In the genomic region with DNA sequence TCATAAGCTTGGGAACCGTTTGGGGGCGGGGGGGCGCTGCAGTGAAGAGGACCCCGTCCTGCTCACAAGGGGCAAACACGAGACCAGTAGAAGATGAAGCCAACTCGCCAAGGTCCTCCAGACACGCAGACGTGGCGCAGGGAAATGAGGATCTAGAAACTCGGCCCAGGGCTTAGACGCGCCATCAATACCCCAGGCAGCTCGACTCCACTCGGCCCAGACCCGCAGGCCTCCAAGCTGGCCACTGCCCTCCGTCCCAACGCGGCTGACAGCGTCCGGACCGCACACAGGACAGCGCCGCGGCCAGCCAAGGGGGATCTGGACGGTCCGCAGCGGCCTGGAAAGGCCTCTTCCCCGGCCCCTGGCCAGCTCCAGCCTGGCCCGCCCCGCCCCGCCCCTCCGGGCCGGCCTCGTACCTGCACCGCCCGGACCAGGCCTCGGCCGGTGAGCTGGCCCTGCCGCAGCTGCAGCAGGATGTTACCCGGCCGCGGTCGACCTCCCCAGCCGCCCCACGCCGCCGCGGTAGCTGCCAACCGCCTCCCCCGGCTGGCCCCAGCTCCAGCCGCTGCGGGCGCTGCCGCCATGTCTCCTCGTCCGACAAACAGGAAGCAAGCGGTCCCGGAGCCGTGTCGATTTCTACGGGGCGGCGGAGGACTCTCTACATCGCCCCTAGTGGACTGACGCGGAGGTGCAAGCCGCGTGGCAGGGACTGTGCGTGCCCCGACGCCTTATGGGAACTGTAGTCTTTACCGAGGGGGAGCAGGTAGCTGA, we compare ENCODE assay signal across 8 mouse cellular contexts. TPM values are rescaled to one million over a fixed set of nuclear protein-coding genes. Genes with fewer than 3 reads are reported as not detected.
DNase-seq lines count a peak whose midpoint lies in the region; ATAC-seq and TF ChIP-seq lines count a peak whose summit lies in the region.

Gene Trpc4ap, minus strand, starts transcription at position 662 of the 771 bp plus-strand sequence.

- under 1% methylated on average over 72 of the region's 72 CpGs for WGBS in heart, embryonic 11.5 days (ENCODE audit: insufficient replicate concordance)
- WGBS in kidney, embryonic 16.5 days: under 1% methylated on average over 63 of the region's 72 CpGs
- WGBS in liver, adult 2 months: under 1% methylated on average over 72 of the region's 72 CpGs

- H3K27me3 ChIP-seq in heart, embryonic 11.5 days (ENCODE audit: control insufficient read depth, insufficient read depth, low read length): no peaks in the 10 kb centered on the region
- no peaks in the 10 kb centered on the region for H3K27me3 ChIP-seq in kidney, embryonic 16.5 days (ENCODE audit: insufficient read depth, low read length)
- no peaks in the 10 kb centered on the region for H3K27me3 ChIP-seq in liver, adult 2 months (ENCODE audit: control insufficient read depth, insufficient read depth, low read length)
- no peaks in the 10 kb centered on the region for H3K27me3 ChIP-seq in myocyte (ENCODE audit: control insufficient read depth, insufficient read depth, insufficient read length)
- no peaks in the 10 kb centered on the region for H3K27me3 ChIP-seq in splenic B cell, adult 2 months (ENCODE audit: control insufficient read depth, insufficient read depth, low read length, poor library complexity, severe bottlenecking)

- peak; percentile 80 for TF ChIP-seq POLR2A in liver, adult 2 months (IDR thresholded peaks at IDR 0.05; ENCODE audit: extremely low read depth, insufficient read depth, low read length)
- peak; percentile 86 for TF ChIP-seq POLR2A in myocyte (IDR thresholded peaks at IDR 0.05; ENCODE audit: insufficient read length, low read depth)

- peak; percentile 96 for TF ChIP-seq CTCF in liver, adult 2 months (IDR thresholded peaks at IDR 0.05; ENCODE audit: low read depth, low read length)

- H3K4me2 ChIP-seq in heart, embryonic 11.5 days: peak within 1 kb of the TSS; percentile 79
- H3K4me2 ChIP-seq in kidney, embryonic 16.5 days (replicated peaks; ENCODE audit: low read depth, low read length): peak within 1 kb of the TSS; percentile 94
- peak within 1 kb of the TSS; percentile 88 for H3K4me2 ChIP-seq in myocyte (ENCODE audit: low read depth)

- peaks cover 26% of the 10 kb centered on the region; the same call in 1 of the 2 replicates for H3K79me2 ChIP-seq in liver, adult 2 months (ENCODE audit: control insufficient read depth, insufficient read depth, low read length)
- H3K79me2 ChIP-seq in myocyte (ENCODE audit: control insufficient read depth, insufficient read depth): peaks cover 49% of the 10 kb centered on the region

- peak within 1 kb of the TSS; percentile 97 for H3K4me3 ChIP-seq in heart, embryonic 11.5 days (ENCODE audit: low read depth, low read length)
- H3K4me3 ChIP-seq in kidney, embryonic 16.5 days (ENCODE audit: low read length): peak within 1 kb of the TSS; percentile 98
- peak within 1 kb of the TSS; percentile 95 for H3K4me3 ChIP-seq in liver, adult 2 months (ENCODE audit: insufficient read depth, low read depth, low read length)
- peak within 1 kb of the TSS; percentile 51 for H3K4me3 ChIP-seq in myocyte

- peak; percentile 96 for ATAC-seq in erythroblast, adult 5-6 weeks (replicated peaks; ENCODE audit: low FRiP score, poor library complexity, severe bottlenecking)
- peak; percentile 93 for ATAC-seq in heart, embryonic 11.5 days (replicated peaks; ENCODE audit: insufficient number of reproducible peaks, low FRiP score, low TSS enrichment)
- ATAC-seq in kidney, embryonic 16.5 days (ENCODE audit: low FRiP score, low TSS enrichment): peak; percentile 97

- DNase-seq in B cell, adult 2 months: peak; percentile 97 to 98
- DNase-seq in brain, adult 2 months (ENCODE audit: low read depth, low spot score): peak; percentile 97
- peak; percentile 79 for DNase-seq in liver, adult 2 months (ENCODE audit: extremely low read depth, low read depth, low spot score)
- DNase-seq in splenic B cell, adult 2 months (ENCODE audit: low read depth, low spot score): peak; percentile 97

- H3ac ChIP-seq in myocyte (ENCODE audit: control insufficient read depth, insufficient read length): peak within 1 kb of the TSS; percentile 89

- H3K4me1 ChIP-seq in heart, embryonic 11.5 days (ENCODE audit: control insufficient read depth, insufficient read depth, low read length): peaks cover 6% of the 10 kb centered on the region; the same call in 1 of the 2 replicates
- peaks cover 20% of the 10 kb centered on the region for H3K4me1 ChIP-seq in kidney, embryonic 16.5 days (ENCODE audit: insufficient read depth, low read length)
- H3K4me1 ChIP-seq in liver, adult 2 months (ENCODE audit: control insufficient read depth, insufficient read depth, low read length): peaks cover 20% of the 10 kb centered on the region

- H3K36me3 ChIP-seq in heart, embryonic 11.5 days (ENCODE audit: control insufficient read depth, insufficient read depth, low read length): no peaks in the 10 kb centered on the region
- H3K36me3 ChIP-seq in kidney, embryonic 16.5 days (ENCODE audit: insufficient read depth, low read length): no peaks in the 10 kb centered on the region
- no peaks in the 10 kb centered on the region for H3K36me3 ChIP-seq in liver, adult 2 months (ENCODE audit: control insufficient read depth, insufficient read depth, low read length)
- H3K36me3 ChIP-seq in myocyte (ENCODE audit: control insufficient read depth, insufficient read depth): no peaks in the 10 kb centered on the region
- H3K36me3 ChIP-seq in splenic B cell, adult 2 months (ENCODE audit: control insufficient read depth, insufficient read depth, low read length, poor library complexity, severe bottlenecking): 0 out of 2 replicates have a peak, but pooled peaks cover 3% of the 10 kb centered on the region

- H3K27ac ChIP-seq in heart, embryonic 11.5 days (ENCODE audit: low read depth, low read length): peak within 1 kb of the TSS; percentile 88
- H3K27ac ChIP-seq in kidney, embryonic 16.5 days (ENCODE audit: low read length): peak within 1 kb of the TSS; percentile 93
- peak within 1 kb of the TSS; percentile 88 for H3K27ac ChIP-seq in liver, adult 2 months (replicated peaks; ENCODE audit: insufficient read depth, low read depth, low read length)

- peak within 1 kb of the TSS; percentile 92 for H3K9ac ChIP-seq in heart, embryonic 11.5 days (ENCODE audit: low read depth, low read length)
- peak within 1 kb of the TSS; percentile 95 for H3K9ac ChIP-seq in kidney, embryonic 16.5 days (replicated peaks; ENCODE audit: low read length)
- H3K9ac ChIP-seq in liver, adult 2 months (ENCODE audit: low read depth, low read length): peak within 1 kb of the TSS; percentile 97

- no peaks in the 10 kb centered on the region for H3K9me3 ChIP-seq in heart, embryonic 11.5 days (replicated peaks; ENCODE audit: control insufficient read depth, low read length)
- no peaks in the 10 kb centered on the region for H3K9me3 ChIP-seq in kidney, embryonic 16.5 days (ENCODE audit: low read length)

TF ChIP-seq in myocyte, 11 proteins besides CTCF, POLR2A, EP300 and RAD21:
- TF ChIP-seq TCF12 (IDR thresholded peaks at IDR 0.05; ENCODE audit: insufficient read depth, poor library complexity, severe bottlenecking) (no peak), TCF3 (IDR thresholded peaks at IDR 0.05; ENCODE audit: insufficient read length, low read depth) (no peak), USF1 (IDR thresholded peaks at IDR 0.05; ENCODE audit: low read depth) (no peak), REST (IDR thresholded peaks at IDR 0.05; ENCODE audit: insufficient read depth, insufficient read length) (no peak), CEBPB (IDR thresholded peaks at IDR 0.05; ENCODE audit: insufficient read depth, poor library complexity, severe bottlenecking) (no peak), E2F4 (IDR thresholded peaks at IDR 0.05; ENCODE audit: insufficient read depth) (no peak), MYOG (IDR thresholded peaks at IDR 0.05; ENCODE audit: control insufficient read depth in 1 of 3, insufficient read depth in 1 of 3, insufficient read length in 2 of 3, low read depth in 2 of 3) (no peak), MAX (IDR thresholded peaks at IDR 0.05; ENCODE audit: low read depth) (peak; percentile 12), POLR2AphosphoS2 (IDR thresholded peaks at IDR 0.05; ENCODE audit: insufficient read length, low read depth) (peak; percentile 67), SRF (IDR thresholded peaks at IDR 0.05; ENCODE audit: control insufficient read depth, insufficient read length, low read depth) (no peak)

RNA-seq across cellular contexts. Expression of gene Trpc4ap, which starts in this region (rescaled TPM):
- 41.2 and 41.7 TPM in 2 replicates for total RNA-seq in erythroblast, adult 5-6 weeks (2015; ENCODE audit: low replicate concordance)
- total RNA-seq in erythroblast, adult 5-6 weeks (2017; ENCODE audit: low replicate concordance): 42.1 and 59.8 TPM in 2 replicates
- polyA plus RNA-seq in heart, embryonic 11.5 days (2014; fragmentation: Nextera tagmentation; extraction: Ambion mirVana): 92.4 and 102 TPM in 2 replicates
- 135 and 143 TPM in 2 replicates for polyA plus RNA-seq in kidney, embryonic 16.5 days (2015; fragmentation: Nextera tagmentation; extraction: Ambion mirVana)
- total RNA-seq in liver, adult 2 months (2014; rRNA removed): 53.4 and 65.6 TPM in 2 replicates
- polyA plus RNA-seq in liver, adult 2 months (2012; rRNA removed): 101 and 114 TPM in 2 replicates
- polyA plus RNA-seq in myocyte (2012; fragmentation: generic; extraction: Trizol): 89.0 TPM

Comparison
In these comparisons a context has a peak if more than half of its experiments do, and no peak if none do; other contexts are left out.
1. Peak in every context shown above with its lines: DNase-seq, ATAC-seq, H3K4me3 ChIP-seq and H3K27ac ChIP-seq.